Mouse (Mus musculus) limb, embryonic 12.5 days (tissue): ENCODE data around the gene Cct7. TPM values are rescaled to one million over a fixed set of nuclear protein-coding genes. Genes with fewer than 3 reads are reported as not detected.

Experiments used
- ATAC-seq: fragments of 200-750 bp; cut with Nextera tagmentation; 2 replicates; pipeline ENCODE4 v1.8.0; 2017; ENCODE audit warnings: low read depth, moderate TSS enrichment; ENCODE audit not compliant: insufficient number of reproducible peaks, insufficient read depth, low FRiP score, low TSS enrichment
- H3K27ac ChIP-seq: fragments of 300-500 bp; sonication (generic); 2 replicates; pipeline ENCODE4 v1.5.1; 2016; ENCODE audit warnings: mild to moderate bottlenecking, moderate library complexity
- H3K27me3 ChIP-seq: fragments of 300-500 bp; sonication (generic); 2 replicates; pipeline ENCODE4 v1.6.1; 2016; ENCODE audit warnings: mild to moderate bottlenecking, moderate library complexity
- H3K36me3 ChIP-seq: fragments of 300-500 bp; sonication (generic); 2 replicates; pipeline ENCODE4 v1.6.1; 2016; ENCODE audit warnings: mild to moderate bottlenecking, moderate library complexity
- H3K4me1 ChIP-seq: fragments of 300-500 bp; sonication (generic); replicated peaks from 2 replicates; pipeline ENCODE4 v1.6.1; 2016
- H3K4me2 ChIP-seq: fragments of 300-500 bp; sonication (generic); 2 replicates; pipeline ENCODE4 v1.6.1; 2016; ENCODE audit warnings: mild to moderate bottlenecking, moderate library complexity
- H3K4me3 ChIP-seq: fragments of 300-500 bp; sonication (generic); replicated peaks from 2 replicates; pipeline ENCODE4 v1.5.1; 2016; ENCODE audit warnings: mild to moderate bottlenecking
- H3K9ac ChIP-seq: fragments of 300-500 bp; sonication (generic); replicated peaks from 2 replicates; pipeline ENCODE4 v1.6.1; 2016; ENCODE audit warnings: mild to moderate bottlenecking, moderate library complexity
- H3K9me3 ChIP-seq: fragments of 300-500 bp; sonication (generic); 2 replicates; pipeline ENCODE4 v1.6.1; 2016; ENCODE audit warnings: mild to moderate bottlenecking, moderate library complexity
- WGBS: fragments of 180-500 bp; shearing (Covaris S2); methylation state at CpG from one replicate; pipeline ENCODE4 v1.1.7; 2016; 5-methylcytosine and 5-hydroxymethylcytosine counted together
- polyA plus RNA-seq: library from polyadenylated mRNA; unstranded; fragments of >200 nt; fragmentation: Nextera tagmentation; extraction: Ambion mirVana; gene quantifications from 2 replicates; pipeline ENCODE4 v1.2.1, GENCODE M21; 2016

Cct7 gene
- 557 and 572 TPM in 2 replicates for polyA plus RNA-seq

DNA sequence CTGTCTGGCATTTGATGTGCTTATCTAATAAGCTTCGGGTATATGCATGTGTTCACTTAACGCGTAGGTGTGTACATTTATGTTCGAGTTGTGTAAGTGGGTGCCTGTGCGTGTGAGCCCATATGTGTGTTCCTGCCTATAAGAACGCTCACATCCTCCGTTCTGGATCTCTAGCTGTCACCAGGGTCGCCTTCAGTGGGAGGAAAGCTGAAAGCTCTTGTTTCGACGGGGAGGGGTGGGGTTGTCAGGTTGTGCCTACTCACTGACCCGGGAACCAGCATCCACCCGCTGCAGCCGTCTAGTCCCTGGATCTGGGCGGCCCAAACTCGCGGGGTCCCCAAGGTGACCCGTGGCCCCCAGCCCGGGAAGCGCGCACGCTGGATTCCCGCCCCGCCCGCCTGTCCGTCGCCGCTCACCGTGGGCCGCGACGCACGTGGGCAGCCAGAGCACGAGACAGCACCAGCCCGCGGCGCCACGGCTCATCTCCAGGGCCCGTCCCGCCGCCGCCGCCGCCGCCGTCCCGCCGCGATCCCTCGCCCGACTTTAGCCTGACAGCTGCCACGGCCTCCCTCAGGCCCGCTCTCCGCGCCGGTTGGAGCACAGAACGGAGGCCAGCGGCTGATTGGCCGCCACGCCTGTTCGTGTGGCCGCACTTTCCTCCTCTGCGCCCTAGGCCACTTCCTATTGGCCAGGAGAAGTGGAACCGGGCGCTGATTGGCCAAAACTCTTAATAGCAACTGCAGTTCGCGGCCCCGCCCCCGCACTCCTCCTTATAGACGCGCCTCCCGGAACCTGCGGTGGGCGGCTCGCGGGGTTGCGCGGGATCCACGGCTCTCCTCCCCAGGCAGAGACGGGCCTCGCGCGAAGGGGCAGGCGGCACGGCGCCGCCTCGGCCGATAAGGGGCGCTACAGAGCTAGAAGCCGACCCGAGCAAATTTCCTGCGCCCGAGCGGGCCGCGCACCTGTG, at the start of gene Cct7:
TSS of gene Cct7 (plus strand) at position 818 of the 967 bp plus-strand sequence.
- H3K36me3 ChIP-seq = peaks cover 21% of the 10 kb centered on the region
- H3K27me3 ChIP-seq = no peaks in the 10 kb centered on the region
- H3K27ac ChIP-seq = peak within 1 kb of the TSS; percentile 92
- ATAC-seq = peak; percentile 94
- H3K9ac ChIP-seq = peak within 1 kb of the TSS; percentile 88
- H3K9me3 ChIP-seq = no peaks in the 10 kb centered on the region
- H3K4me3 ChIP-seq = peak within 1 kb of the TSS; percentile 76
- H3K4me2 ChIP-seq = peak within 1 kb of the TSS; percentile 94
- peaks cover 24% of the 10 kb centered on the region for H3K4me1 ChIP-seq
- 3% methylated on average over 91 of the region's 96 CpGs for WGBS

DNA sequence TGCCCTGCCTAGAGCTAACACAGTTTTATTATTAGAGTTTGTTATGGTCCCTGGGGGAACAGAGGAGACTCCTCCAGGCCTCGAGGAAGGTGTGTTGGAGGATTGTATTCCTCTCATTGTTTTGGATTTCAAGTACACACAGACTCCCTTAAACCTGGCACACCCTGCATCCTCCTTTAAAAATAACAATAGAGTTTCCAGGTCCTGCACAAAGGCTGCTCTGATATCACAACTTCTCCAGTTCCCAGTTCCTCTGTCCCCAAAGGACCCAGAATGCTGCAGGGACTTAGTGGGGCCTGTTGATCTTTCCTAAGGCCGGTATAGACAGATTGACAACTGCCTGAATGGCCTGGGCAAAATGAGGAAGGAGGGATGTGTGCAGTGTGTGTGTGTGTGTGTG, 48.7 kb upstream of the Cct7 start:
- Histone ChIP-seq H3K36me3 (no peaks in the 10 kb centered on the region), H3K9ac (no peak overlapping the region), H3K9me3 (no peaks in the 10 kb centered on the region), H3K27me3 (peaks cover 36% of the 10 kb centered on the region), H3K4me1 (peaks cover 6% of the 10 kb centered on the region), H3K27ac (no peak overlapping the region), H3K4me3 (no peak overlapping the region), H3K4me2 (no peak overlapping the region)
- no peak for ATAC-seq
- 47% methylated on average over 2 of the region's 2 CpGs for WGBS

DNA sequence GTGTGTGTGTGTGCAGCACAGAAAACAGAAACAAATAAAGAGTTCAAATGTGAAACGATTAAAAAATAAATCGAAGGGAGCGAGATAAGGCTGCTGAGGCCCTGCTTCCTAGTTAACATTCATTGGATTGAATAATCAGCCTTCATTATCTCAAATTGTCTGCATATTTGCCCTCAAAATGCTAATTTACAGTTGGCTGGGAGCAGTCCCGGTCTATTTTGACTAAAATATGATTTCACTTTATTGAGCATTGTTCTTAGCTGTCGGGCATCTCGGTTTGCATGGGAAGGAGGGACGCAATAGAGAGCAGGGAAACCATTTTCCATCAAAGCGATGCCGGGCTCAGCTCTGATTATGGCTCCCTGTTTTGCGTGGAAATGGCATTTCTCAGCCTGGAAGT, 48.3 kb upstream of the Cct7 start:
- Histone ChIP-seq H3K27ac (no peak overlapping the region), H3K36me3 (no peaks in the 10 kb centered on the region), H3K4me1 (peaks cover 6% of the 10 kb centered on the region), H3K9me3 (no peaks in the 10 kb centered on the region), H3K9ac (no peak overlapping the region), H3K4me2 (no peak overlapping the region), H3K4me3 (no peak overlapping the region), H3K27me3 (peaks cover 40% of the 10 kb centered on the region)
- ATAC-seq = no peak
- 84% methylated on average over 10 of the region's 10 CpGs for WGBS

DNA sequence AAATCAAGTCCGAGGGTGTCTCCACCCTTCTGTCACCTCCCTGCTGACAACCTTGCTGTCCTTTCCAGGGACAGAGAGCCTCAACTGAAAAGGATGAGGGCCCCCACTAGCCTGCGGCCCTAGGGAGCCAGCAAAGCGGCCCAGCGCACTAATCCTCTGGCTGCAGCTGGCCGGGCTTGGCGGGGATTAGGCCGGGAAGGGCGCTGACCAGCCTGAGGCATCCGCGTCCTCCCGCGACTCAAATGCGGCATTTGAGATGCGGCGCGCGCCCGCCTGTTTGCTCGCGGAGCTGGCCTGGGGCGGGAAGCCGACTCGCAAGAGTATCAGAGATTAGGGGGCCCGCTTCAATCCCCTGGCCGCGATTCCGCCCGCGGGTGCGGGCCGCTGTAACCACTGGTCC, 42.3 kb upstream of the Cct7 start:
- no peak overlapping the region for H3K27ac ChIP-seq
- peak overlapping the region; percentile 42 for H3K9ac ChIP-seq
- H3K4me1 ChIP-seq = peaks cover 6% of the 10 kb centered on the region
- H3K36me3 ChIP-seq = no peaks in the 10 kb centered on the region
- under 1% methylated on average over 31 of the region's 31 CpGs for WGBS
- peak overlapping the region; percentile 20; the same call in 1 of the 2 replicates for H3K4me3 ChIP-seq
- H3K9me3 ChIP-seq = no peaks in the 10 kb centered on the region
- H3K27me3 ChIP-seq = peaks cover 66% of the 10 kb centered on the region
- peak overlapping the region; percentile 43 for H3K4me2 ChIP-seq
- ATAC-seq = no peak

DNA sequence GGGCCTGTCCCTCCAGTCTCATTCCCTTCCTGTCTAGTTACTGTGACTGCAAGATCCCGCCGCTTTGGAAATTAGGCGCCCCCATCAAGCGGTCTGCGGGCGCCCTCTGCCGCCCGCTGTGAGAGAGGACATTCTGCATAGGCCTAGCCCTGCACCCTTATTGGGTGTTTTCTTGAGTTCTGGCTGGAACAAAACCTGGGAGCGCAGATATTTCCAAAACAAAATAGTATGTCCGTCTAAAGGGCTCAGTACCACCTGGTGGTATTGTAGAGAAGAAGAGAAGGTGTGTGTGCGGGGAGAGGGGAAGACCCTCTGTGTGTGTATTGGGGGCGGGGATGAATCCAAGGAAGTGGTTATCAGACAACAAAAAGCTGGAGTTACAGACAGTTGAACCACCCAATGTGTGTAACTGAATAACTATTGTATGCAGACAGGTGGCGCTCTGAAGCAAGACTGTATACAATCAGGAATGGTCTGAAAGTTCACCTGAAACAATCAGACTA, 40.5 kb upstream of the Cct7 start:
- peak; percentile 46; the same call in 1 of the 2 replicates for ATAC-seq
- H3K27me3 ChIP-seq = peaks cover 56% of the 10 kb centered on the region
- no peak overlapping the region for H3K9ac ChIP-seq
- H3K4me2 ChIP-seq = no peak overlapping the region
- WGBS = 11% methylated on average over 13 of the region's 13 CpGs
- no peak overlapping the region for H3K4me3 ChIP-seq
- H3K27ac ChIP-seq = no peak overlapping the region
- H3K9me3 ChIP-seq = no peaks in the 10 kb centered on the region
- H3K4me1 ChIP-seq = peaks cover 6% of the 10 kb centered on the region
- H3K36me3 ChIP-seq = no peaks in the 10 kb centered on the region

DNA sequence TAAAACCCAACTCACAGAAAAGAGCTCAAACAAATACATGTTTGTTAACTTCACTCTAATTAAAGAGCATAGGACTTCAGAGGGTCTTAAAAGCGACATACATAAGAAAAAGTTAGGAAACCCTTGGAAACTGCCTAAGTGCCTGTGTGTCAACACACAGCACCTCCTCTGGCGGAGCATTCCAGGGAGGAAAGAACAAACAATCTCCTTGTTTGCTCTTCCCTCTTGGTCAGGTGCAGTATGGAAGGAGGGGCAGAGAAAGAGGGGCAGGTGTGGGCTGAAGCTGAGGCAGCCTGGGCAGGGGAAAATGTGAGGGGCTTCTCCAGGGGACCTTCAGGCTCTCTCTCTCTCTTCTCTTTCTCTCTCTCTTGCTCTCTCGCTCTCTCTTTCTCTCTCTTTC, 35.5 kb upstream of the Cct7 start:
- H3K4me2 ChIP-seq = no peak overlapping the region
- peaks cover 6% of the 10 kb centered on the region; the same call in 1 of the 2 replicates for H3K27me3 ChIP-seq
- H3K4me1 ChIP-seq = no peaks in the 10 kb centered on the region
- H3K9ac ChIP-seq = no peak overlapping the region
- no peak for ATAC-seq
- H3K4me3 ChIP-seq = no peak overlapping the region
- 47% methylated on average over 3 of the region's 3 CpGs for WGBS
- no peaks in the 10 kb centered on the region for H3K9me3 ChIP-seq
- H3K27ac ChIP-seq = no peak overlapping the region
- H3K36me3 ChIP-seq = no peaks in the 10 kb centered on the region

DNA sequence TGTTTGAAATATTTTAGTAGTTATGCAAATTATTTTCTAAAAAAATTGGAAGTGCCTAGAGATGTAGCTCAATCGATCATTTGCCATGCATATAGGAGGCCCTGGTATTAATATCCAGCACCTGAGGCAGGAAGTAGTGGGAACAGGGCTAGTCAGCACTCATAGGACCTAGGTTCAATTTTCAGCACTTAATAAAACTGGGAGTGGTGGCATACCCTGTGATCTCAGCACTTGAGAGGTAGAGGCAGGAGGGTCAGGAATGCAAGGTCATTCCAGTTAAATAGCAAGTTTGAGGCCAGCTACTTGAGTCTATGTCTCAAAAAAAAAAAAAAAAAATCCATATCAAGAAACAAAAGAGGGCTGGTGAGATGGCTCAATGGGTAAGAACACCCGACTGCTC, 32.2 kb upstream of the Cct7 start:
- 74% methylated on average over 2 of the region's 2 CpGs for WGBS

DNA sequence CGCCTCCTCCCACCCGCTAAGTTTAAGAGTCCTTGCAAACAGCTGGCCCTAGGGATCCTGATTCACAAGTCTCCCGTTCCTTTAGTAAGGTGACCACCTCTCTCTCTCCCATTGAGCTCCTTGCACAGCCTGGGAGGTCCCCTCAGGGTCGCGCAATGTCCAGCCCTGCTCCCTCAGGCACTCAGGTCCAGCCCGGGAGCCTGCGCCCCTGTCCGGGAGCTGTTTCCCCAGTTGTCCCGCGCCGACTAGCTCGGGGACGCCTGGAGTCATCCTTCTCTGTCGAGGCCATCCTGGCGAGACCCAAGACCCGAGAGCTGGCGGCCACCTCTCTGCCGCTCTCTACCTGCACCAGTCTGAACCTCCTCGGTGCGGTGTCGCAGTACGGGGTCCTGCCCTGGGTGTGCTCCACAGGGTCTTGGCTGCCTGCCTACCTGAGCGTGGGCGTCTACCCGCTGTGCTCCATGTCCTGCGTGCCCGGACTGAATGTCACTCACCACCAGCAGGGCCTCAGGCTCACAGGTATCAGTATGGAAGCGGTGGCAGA, 27.4 kb upstream of the Cct7 start, which contains the start of gene Noto:
TSS of gene Noto (plus strand) at position 51 of the 544 bp plus-strand sequence.
- H3K27me3 ChIP-seq = peaks cover 60% of the 10 kb centered on the region
- H3K27ac ChIP-seq = no peak within 1 kb of the TSS
- 10% methylated on average over 28 of the region's 28 CpGs for WGBS
- peak within 1 kb of the TSS; percentile 40 for H3K4me2 ChIP-seq
- no peak for ATAC-seq
- peaks cover 7% of the 10 kb centered on the region for H3K4me1 ChIP-seq
- no peaks in the 10 kb centered on the region for H3K36me3 ChIP-seq
- no peak within 1 kb of the TSS; the same call in 1 of the 2 replicates for H3K4me3 ChIP-seq
- H3K9me3 ChIP-seq = no peaks in the 10 kb centered on the region
- H3K9ac ChIP-seq = 0 out of 2 replicates have a peak within 1 kb of the TSS, but pooled peaks have one; percentile 12

More for the DNA sequence above, 32.2 kb upstream of the Cct7 start:
- H3K27ac ChIP-seq = no peak overlapping the region
- H3K4me3 ChIP-seq = no peak overlapping the region
- H3K4me2 ChIP-seq = no peak overlapping the region
- peaks cover 7% of the 10 kb centered on the region for H3K4me1 ChIP-seq
- no peak overlapping the region for H3K9ac ChIP-seq
- no peak for ATAC-seq
- peaks cover 29% of the 10 kb centered on the region for H3K27me3 ChIP-seq
- no peaks in the 10 kb centered on the region for H3K9me3 ChIP-seq
- no peaks in the 10 kb centered on the region for H3K36me3 ChIP-seq

DNA sequence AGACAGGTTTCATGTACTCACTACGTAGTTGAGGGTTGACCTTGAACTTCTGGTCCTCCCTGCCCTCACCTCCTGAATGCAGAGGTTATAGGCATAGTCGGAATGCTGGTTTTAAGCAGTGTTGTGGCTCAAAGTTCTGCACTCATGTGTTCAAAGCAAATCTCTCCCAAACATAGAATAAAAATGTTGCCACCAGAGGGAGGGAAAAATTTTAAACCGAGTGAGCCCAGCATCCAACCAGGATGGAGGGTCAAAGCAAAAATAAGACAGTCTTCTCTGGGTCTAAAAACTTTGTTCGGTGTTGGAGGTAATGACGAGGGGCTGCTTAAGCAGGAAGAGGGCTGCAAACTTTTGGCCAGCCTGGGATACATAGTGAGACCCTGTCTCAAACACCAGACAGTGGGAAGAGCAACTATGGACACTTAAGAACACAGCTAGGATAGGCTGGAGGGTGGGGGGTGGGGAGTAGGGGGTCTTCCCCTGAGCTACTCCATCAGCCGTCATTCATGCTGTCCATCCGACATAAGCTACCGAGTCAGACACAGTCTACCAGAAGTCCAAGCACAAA, 20.0 kb upstream of the Cct7 start:
- Histone ChIP-seq H3K9me3 (no peaks in the 10 kb centered on the region), H3K27ac (0 out of 2 replicates have a peak overlapping the region, but pooled peaks have one; percentile 35), H3K4me2 (peak overlapping the region; percentile 76), H3K27me3 (peaks cover 19% of the 10 kb centered on the region), H3K36me3 (no peaks in the 10 kb centered on the region), H3K9ac (peak overlapping the region; percentile 81), H3K4me1 (no peaks in the 10 kb centered on the region; the same call in 1 of the 2 replicates), H3K4me3 (peak overlapping the region; percentile 92)
- 49% methylated on average over 8 of the region's 8 CpGs for WGBS
- no peak; the same call in none of the 2 replicates for ATAC-seq

GRCm38 (mm10) chr6:85431842-85432431, 19.4 kb upstream of the Cct7 start, which contains the start of gene Smyd5:
Gene Smyd5, plus strand, starts transcription at chr6:85431989.
- WGBS = under 1% methylated on average over 39 of the region's 39 CpGs
- Histone ChIP-seq H3K27ac (peak within 1 kb of the TSS; percentile 35; the same call in 1 of the 2 replicates), H3K9me3 (no peaks in the 10 kb centered on the region), H3K4me1 (no peaks in the 10 kb centered on the region; the same call in 1 of the 2 replicates), H3K27me3 (peaks cover 13% of the 10 kb centered on the region), H3K4me3 (peak within 1 kb of the TSS; percentile 92), H3K4me2 (peak within 1 kb of the TSS; percentile 76), H3K36me3 (no peaks in the 10 kb centered on the region), H3K9ac (peak within 1 kb of the TSS; percentile 81)
- peak; percentile 81 for ATAC-seq
